Mouse (Mus musculus) embryonic fibroblast, embryonic 13.5 days (primary cell): ENCODE results near the gene Ephb1.

Source experiments
- CTCF ChIP-seq: IDR thresholded peaks from 2 replicates; pipeline ENCODE4 v1.5.1; 2011; ENCODE audit warnings: mild to moderate bottlenecking, control low read depth, low read length, moderate library complexity, borderline replicate concordance; ENCODE audit not compliant: insufficient read depth
- POLR2A ChIP-seq: IDR thresholded peaks from 2 replicates; pipeline ENCODE4 v1.6.1; 2011; ENCODE audit warnings: low read depth, mild to moderate bottlenecking, control low read depth, low read length, moderate library complexity

GRCm38 (mm10) chr9:102190058-102190457, 164.4 kb downstream of the Ephb1 start:
- no peak for TF ChIP-seq CTCF
- no peak for TF ChIP-seq POLR2A
